Mouse (Mus musculus): ENCODE results near the gene Tspan11.

Tspan11 gene

DNA sequence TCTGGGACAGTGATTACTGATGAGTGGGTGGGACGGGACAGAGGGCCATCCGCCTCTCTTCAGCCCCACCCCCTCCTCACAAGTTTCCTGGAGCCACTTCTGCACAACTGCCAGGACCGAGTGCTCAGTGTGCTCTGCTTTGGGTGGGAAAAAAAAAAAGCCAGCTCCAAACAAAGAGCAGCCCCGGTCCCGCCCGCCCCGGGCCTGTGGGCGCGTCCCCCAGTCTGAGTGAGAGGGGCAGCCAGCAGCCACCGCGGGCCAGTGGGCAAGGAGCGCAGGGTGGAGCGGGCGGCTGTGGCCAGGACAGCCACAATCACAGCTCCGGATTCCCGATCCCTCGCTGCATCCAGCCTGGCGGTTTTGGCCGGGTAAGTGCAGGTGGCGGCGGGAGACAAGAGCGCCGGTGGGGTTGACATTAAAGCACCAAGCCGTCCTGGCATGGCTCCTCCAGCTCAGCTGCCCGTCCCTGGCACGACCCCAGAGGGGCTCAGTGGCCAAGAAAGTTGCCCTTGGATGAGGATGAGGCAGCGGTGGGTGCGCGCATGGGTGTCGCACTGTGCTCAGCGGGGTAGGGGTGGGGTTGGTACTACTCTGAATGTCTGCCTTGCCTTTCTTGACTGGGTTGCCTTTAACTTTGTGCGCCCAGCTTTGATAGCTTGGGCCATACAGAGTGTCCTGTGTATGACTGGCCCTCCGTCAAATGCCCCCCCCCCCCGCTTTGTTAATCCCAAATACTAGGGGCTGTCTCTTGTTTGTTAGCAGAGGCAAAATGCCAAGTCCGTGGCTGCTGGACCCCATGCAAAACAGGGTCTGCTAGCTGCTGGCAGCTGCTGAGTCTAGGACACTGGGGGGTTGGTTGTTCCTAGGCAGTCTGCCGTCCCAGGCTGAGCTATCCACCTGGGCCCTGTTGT lies at the start of gene Tspan11:
Tspan11 (plus strand) TSS at position 79 of the 911 bp plus-strand sequence.
- DNase-seq (ENCODE audit: low spot score), result no peak

DNA sequence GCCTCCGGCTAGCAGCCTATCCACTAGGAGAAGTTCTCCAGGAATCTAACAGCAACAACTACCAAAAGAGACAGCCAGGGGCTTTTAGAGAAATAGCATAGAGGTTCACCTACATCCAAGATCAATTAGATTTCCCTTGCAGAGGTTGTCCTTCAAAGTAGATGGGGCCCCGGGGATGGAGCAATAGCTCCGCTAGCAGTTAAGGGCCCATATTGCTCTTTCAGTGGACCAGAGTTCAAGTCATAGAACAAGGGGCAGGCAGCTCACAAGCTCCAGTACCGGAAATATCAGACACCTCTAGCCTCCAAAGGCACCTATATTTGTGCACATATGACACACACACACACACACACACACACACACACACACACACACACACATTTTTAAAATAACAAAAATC lies 49.5 kb upstream of the Tspan11 start:
- no peak for DNase-seq (ENCODE audit: low spot score)

DNA sequence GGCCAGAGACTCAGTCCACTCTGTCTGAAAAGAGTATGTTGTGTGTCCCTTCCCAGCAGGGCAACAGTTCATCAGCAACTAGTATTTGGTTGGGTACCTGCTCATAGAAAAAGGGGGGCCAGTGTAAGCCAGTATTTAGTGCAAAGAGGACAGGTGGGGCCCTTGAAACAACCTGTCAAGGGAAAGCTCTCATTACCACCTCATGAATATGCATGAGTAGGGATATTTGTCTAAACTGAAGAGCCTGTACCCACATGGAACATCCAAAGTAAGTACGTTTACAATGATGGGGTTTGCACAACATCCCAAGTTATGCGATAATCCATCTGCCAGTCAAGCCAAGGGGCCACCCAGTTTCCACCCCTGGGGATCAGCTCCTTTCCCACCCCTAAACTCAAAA lies 47.9 kb upstream of the Tspan11 start:
- no peak for DNase-seq (ENCODE audit: low spot score)

DNA sequence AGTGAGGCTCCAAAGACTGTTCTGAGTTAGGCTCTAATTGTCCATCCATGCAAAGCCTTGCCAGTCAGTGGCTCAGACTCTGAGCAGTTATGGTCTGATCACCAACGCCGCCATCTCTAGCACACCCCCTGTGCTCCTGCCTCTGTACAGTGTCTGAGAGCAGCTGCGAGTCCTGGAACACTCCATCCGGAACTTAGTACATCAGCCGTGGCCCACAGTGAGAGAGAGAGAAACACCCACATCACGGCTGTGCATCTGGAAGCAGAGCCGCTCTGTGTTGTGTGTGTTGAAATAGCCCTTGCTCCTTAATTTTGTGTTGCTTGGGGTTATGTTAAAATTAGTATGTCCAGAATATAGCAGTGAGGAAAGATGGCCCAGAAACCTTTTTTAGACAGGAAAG lies 47.2 kb upstream of the Tspan11 start:
- DNase-seq (ENCODE audit: low spot score), result no peak

DNA sequence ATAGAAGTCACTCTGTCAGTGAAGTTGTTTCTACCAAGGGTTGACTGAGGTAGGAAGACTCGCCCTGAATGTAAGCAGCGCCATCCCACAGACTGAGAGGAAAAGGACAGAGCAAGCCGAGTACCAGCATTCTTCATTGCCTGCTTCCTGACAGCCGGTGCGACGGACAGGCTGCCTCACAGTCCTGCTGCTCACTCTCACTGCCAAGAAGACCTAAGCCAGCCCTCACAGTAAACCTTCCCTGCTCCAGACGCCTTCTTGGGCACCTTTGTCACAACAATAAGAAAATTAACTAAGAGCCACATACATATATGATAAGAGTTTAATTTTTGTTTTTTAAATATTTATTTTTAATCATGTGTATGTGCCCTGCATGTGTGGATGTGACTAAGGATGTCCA lies 46.1 kb upstream of the Tspan11 start:
- no peak for DNase-seq (ENCODE audit: low spot score)

DNA sequence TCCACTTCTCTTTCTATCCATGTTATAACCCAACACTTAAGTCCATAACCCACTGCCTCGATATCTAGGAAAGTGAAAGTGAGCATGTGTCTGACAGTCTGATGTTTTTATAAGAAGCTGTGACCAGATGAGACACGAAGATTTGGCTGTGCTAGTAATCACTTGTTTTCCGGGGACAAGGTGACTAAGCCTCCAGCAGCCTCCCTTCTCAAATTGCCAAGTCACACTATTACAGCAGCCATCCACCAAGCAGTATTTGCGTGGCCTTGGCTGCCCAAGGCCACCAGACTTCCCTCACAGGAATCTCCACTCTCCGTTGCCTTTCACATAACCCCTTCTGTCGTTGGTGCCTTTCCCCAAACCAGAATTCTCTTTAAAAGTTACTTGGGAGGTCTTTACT lies 40.9 kb upstream of the Tspan11 start:
- DNase-seq (ENCODE audit: low spot score), result no peak

DNA sequence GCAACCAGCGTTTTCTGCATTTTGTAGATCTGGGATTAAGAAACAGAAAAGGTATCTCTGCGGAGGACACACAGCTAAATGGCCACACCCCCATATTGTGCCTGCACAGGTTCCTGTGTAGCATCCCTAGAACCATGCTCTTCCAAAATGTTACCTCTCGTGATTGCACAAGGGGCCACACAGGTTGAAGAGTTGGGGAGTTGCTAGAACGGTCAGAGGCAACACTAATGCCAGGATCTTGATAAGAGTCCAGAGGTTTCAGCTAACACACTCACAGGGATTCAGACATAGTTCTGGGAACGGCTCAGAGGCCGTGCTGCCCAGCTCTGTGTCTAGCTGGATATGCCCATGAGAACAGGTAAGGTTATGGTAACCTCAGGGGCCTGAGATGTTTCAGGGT lies 37.9 kb upstream of the Tspan11 start:
- DNase-seq (ENCODE audit: low spot score), result no peak

DNA sequence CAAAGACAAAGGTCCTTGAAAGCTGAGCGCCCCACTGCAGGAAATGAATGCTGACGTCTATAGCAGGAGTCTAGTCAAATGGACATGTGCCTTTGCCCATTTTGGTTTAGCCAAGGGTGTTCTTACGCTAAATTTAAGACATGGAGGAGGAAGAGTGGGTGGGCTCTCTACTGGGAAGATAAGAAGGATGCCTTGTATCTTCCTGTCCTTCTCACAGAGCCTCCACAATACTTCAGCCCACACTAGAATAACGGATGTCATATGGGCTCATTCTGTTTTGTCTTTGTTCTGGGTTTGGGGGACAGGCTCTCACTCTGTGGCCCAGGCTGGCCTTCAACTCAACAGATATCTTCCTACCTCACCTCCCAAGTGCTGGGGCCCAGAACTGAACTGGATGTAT lies 35.8 kb upstream of the Tspan11 start:
- no peak for DNase-seq (ENCODE audit: low spot score)

DNA sequence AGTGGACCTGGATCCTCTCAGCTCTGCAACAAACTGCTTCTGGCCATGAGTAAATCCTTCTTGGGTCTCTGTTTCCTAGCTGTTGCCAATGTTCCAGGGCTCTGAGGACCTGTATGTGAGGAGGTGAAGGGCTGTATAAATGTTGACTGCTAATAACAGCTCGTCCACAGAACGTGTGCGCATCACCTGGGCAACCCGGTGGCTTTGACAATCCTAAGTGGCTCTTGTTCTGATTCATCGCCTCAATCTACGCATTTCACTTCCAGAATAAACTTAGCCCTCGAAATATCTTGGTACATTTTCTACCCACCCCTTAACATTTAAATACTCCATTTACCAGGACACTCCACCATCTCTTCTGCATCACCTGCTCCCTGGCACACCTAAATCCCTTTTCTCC lies 34.1 kb upstream of the Tspan11 start:
- no peak for DNase-seq (ENCODE audit: low spot score)

DNA sequence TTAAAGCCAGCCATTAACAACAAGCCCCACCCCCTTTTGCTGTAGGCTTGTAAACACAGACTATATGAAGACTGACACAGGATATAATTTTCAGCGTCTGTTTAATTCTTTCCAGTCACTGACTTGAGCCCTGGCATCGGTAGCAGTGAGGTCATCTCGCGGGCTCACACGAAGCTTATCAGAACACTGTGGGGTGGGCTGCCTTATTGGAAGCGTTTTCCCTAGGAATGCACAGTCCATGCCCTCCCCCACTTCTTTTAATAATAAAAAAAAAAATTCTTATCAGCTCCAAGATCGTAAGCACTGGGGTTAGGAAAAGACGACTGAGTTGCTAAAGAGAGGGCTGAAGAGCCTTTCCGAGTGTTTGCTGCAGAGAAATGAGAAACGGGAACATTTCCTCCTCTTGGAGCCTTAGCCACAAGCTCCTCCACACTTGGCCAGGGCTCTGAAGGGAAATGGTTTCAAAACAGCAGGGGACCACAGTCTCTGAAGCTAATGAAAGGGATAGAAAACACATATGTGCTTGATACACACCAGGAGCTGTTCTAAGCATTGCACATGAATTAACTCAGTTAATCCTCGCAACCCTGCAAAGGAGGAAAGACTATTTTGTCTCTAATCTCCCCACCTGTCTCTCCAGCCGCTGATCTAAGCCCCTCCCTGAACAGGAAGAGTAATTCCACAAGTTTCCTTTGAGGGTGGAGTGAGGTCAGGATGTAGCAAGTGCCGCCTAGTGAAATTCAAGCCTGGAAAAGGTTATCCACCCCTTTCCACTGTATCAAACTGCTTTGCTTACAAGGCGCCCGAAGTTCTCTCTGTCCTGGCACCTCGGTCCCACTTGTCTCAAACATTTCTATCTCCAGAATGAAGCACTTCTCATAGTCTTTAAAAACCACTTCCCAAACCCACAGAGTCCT lies 33.4 kb upstream of the Tspan11 start:
- DNase-seq (ENCODE audit: low spot score), result no peak

DNA sequence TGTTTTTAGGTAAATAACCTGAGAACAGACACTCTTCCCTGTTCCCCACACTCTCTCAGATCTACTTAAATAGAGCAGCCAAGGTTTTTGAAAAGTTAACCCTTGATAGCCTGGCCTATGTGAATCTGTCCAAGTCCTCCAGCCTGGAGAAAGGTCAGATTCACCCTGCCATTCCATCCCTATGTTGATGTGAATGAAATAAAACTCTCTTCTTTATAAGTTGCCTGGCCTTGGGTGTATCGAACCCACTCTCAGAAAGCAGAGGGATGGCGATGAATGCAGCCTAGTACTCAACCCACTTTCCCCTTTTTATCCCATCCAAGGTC lies 32.7 kb upstream of the Tspan11 start:
- DNase-seq (ENCODE audit: low spot score), result no peak

DNA sequence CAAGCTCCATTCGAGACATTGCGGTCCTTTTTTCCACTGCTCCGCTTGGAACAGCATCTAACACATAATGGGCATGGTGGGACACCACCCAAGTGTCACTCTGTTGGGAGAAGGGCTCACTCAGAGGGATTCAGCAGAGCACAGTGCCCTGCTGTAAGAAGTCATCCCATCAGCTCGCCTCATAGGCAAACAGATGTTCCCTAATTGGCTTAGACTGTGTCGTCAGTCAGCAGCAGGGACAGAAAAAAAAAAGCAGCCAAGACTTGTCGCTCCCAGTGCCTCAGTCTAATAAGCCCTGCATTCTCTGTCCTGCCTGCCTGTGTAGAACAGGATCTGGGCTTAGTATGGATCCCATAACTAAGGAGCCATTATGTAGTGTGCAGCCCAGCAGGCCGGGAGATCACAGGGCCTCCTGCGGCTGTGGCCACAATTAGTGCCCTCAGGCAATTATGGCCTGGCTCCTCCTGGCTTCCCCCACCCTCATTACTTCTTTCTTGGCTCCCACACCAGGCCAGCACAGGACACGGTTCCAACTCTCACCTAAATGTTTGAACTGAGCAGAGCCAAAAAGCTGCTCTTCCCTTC lies 31.6 kb upstream of the Tspan11 start:
- no peak for DNase-seq (ENCODE audit: low spot score)

DNA sequence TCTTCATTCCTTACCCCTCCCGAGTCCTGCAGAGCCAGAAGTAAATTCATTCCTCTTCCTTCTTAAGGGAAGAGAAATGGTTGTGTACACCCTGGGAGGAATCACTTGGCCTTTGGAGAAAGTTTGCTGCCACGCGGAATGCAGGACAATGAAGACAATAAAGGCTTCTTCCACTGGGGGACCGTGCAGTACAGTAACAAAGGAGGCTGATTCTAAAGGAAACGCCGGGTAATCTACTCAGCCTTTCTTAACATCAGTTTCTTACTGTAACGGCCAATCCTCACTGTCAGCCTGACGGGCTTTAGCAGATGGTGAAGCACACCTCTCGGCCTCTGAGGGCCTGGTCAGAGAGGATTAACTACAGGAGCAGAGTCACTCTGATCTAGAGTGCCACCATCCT lies 25.4 kb upstream of the Tspan11 start:
- DNase-seq (ENCODE audit: low spot score), result no peak

DNA sequence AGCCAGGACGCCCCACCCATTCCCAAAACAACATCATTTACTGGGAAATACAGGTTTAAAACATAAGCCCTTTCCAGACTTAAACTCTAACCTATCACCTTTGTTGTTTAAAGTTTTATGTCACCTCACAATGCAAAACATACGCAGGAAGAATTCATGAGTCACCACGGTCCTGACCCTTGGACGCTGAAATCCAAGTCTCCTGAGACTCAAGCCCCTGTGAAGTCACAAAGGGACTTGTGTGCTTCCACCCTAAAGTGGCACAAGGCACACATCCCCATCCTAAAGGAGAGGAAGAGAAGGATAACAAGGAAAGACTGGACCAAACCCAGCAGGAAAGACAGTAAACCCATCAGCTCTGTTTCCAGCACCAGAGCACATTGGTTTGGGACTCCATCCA lies 22.0 kb upstream of the Tspan11 start:
- DNase-seq (ENCODE audit: low spot score), result no peak

DNA sequence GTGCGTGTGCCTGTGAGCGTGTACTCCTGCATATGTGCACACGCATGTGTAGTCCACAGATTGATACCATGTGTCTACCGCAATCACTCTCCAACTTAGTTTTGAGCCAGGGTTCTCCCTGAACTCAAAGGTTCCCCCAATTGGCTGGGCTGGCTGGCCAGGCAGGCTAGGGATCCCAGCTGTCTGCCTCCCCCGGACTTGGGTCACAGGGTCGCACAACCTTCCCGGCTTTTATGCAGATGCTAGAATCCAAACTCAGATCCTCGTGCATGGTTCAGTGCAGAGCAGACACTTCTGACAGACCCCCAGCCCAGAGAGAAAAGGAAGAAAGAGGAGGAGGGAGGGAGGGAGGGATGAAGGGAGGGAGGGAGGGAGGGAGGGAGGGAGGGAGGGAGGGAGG lies 18.8 kb upstream of the Tspan11 start:
- DNase-seq (ENCODE audit: low spot score), result no peak

DNA sequence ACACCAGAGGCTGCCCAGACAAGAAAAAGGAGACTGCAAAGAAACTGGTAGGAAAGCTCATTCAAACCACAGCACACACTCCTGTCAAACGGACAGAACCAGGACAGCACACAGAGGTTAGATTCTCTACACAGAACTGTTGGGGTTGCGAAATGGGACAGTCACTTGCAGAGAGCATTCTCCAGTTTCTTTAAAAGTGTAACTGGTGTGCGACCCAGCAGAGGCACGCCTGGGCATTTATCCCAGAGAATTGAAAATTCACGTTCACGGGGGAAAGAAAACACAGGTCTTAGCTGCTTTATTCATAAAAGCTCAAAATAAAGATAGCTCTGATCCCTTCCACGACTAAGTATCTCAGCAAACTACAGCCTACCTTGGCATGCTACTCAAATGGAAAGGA lies 18.3 kb upstream of the Tspan11 start:
- no peak for DNase-seq (ENCODE audit: low spot score)

DNA sequence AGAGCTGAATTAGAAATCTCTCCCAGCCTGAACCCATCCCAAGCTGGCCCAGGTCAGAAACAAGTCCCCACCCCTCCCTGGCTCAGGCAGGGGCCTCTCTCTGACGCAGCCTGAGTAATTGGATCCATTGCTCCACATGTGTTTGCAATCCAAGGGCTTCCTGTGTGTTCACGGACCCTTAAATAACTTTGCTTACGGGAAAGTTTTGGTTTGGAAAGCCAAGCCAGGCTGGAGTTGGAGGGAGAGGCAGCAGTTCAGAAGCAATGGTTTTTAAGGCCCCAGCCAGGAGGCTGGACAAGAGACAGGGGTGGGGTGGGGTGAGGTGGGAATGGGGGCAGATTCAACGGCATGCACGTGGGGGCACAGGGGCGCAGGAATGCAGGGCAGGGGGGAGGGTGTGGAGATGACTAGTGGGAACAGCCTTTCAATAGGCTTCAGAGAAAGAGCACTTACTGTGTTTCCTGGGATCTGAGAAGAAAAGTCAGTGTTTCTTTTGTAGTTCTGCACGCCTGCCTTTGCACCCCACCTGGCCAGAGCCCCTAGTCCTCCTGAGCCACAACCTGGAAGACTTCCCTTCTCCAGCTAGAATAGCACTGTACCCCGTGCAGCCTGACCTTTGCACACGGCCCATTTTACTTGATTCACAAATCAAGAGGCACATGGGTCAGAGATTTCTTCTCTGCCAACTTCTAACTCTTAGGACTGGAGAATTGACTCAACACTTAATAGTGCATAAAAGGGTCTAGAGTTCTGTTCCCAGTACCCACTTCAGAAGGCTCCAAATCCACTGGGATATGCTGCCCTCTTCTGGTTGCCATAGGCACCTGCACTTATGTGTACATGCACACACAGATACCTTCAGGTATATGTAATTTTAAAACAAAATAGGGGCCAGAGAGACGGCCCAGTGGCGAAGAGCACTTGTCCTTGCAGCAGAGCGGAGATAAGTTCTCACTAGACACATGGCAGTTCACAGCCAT lies 16.8 kb upstream of the Tspan11 start:
- no peak for DNase-seq (ENCODE audit: low spot score)

DNA sequence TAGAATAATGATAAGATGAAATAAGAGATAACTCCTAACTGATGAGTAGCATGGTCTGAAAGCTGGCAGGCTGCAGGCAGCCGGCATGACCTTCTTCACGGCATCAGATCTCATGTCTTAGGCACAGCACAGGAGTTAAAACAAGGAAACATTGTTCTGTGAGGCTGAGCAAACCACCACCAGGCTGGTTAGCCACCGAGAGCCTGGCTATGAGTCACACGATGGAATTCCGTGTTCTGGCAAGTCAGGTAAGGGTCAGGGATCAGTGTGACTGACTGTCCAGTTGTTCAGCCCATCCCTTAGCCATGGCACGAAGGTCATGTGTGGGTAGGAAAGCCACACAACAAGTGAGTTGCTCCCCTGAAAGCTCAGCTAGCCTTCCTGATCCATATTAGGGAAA lies 16.0 kb upstream of the Tspan11 start:
- DNase-seq (ENCODE audit: low spot score), result no peak

DNA sequence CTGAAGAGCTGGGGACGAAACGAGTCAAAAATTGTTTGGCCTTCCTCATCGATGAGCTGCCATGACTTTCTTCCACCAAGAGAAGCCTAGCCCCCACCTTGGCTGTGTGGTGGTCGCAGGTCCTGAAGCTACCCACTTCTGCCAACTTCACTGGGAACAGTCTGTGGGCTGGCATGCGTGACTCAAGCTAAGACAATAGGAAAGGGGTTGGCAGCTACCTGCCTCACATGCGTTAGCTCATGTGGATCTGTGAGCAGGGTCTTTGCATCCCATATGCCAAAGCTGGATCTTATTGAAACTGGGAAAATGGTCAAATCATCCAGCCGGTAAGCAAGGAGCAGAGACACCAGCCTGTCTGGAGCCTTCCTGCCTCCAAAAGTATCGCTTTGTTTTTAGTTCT lies 14.8 kb upstream of the Tspan11 start:
- no peak for DNase-seq (ENCODE audit: low spot score)

DNA sequence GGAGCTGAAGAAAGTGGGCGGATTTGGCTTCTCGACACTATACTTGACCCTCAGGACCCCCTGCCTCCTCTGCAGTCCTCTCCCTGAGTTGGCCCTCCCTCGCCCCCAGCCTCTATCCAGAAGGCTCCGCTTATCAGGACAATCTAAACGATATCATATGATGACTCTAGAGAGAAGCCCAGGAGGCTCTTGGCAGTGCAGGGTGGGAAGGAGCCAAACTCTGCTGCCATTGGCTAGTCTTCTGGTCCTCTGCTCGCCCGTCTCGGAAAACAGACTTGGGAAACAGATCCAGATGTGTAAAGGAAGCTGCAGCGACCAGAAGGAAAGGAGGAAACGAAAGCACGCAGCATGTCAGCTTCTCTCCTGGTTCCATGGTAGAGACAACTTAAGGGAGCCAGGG lies 11.5 kb upstream of the Tspan11 start:
- no peak for DNase-seq (ENCODE audit: low spot score)

DNA sequence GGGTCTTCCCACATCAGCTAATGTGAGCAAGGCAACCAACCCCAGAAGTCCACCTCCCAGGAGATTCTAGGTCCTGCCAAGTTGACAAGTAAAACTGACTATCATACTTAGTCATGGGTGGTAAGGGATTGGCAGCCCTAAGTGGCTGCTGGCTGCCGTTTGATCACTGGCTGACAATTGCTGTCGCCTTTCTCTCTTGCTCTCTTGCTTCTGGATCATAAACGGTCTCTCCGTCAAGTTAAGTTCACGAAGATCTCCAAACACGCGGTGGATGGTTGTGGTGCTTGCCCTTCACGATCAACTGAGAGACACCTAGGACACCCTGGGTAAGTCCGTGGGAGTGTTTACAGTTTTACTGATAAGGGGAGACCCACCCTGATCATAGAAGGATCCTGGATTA lies 11.0 kb upstream of the Tspan11 start:
- DNase-seq (ENCODE audit: low spot score), result no peak

DNA sequence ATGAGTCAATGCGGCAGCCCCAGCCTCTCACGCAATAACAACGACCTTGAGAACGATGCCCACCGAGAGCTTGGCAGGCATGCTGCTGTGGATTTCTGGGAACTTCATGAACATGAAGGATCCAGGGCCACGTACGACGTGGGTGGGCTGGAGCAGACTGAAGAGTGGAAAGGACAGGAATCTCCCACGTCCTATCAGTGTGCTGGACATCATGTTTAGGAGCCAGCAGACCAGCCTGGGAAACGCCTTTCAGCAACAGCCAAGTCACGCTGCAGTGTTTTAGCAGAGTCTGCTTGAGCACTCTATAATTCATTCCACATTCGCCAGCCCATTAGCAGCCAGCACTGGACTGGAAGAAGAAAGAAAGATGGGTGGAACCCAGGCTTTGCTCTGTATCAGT lies 10.4 kb upstream of the Tspan11 start:
- no peak for DNase-seq (ENCODE audit: low spot score)

Measured in layer of hippocampus, adult 9-10 months (tissue).